Mouse (Mus musculus): ENCODE measurements around the gene Mucl3. TPM values are rescaled to one million over a fixed set of nuclear protein-coding genes. Genes with fewer than 3 reads are reported as not detected.

The Mucl3 gene
- total and polyA plus RNA-seq, 3 experiments: 0.16 TPM; not detected in 2

- Histone ChIP-seq H3K4me1 (ENCODE audit: insufficient read depth, low read depth, low read length) (peaks cover 4% of the 10 kb centered on the region), H3K36me3 (replicated peaks) (no peaks in the 10 kb centered on the region), H3K9me3 (replicated peaks) (no peaks in the 10 kb centered on the region), H3K4me3 (ENCODE audit: low read depth, low read length) (no peak overlapping the region), H3K27me3 (ENCODE audit: insufficient read depth, low read length) (peaks cover 19% of the 10 kb centered on the region)
- TF ChIP-seq TAL1 (conservative IDR thresholded peaks at IDR 0.05; ENCODE audit: low read depth, low read length) (no peak), POLR2AphosphoS5 (IDR thresholded peaks at IDR 0.05; ENCODE audit: insufficient replicate concordance, low read depth, low read length) (no peak), GATA1 (IDR thresholded peaks at IDR 0.05; ENCODE audit: borderline replicate concordance, low read length) (no peak), GATA2 (IDR thresholded peaks at IDR 0.05; ENCODE audit: borderline replicate concordance, low read depth, low read length) (no peak), CTCF (IDR thresholded peaks at IDR 0.05; ENCODE audit: low read depth, low read length) (no peak)
- ATAC-seq (ENCODE audit: extremely low read depth, insufficient number of reproducible peaks, low FRiP score, poor library complexity, severe bottlenecking) (no peak), DNase-seq (ENCODE audit: low spot score) (no peak)
Observed at GRCm38 (mm10) chr17:35639352-35639751, 4.1 kb downstream of the Mucl3 start.

GRCm38 (mm10) chr17:35638475-35639190 lies 4.9 kb downstream of the Mucl3 start:
- peaks cover 4% of the 10 kb centered on the region for H3K4me1 ChIP-seq (ENCODE audit: insufficient read depth, low read depth, low read length)
- peaks cover 13% of the 10 kb centered on the region for H3K27me3 ChIP-seq (ENCODE audit: insufficient read depth, low read length)
- H3K36me3 ChIP-seq (replicated peaks): no peaks in the 10 kb centered on the region
- no peaks in the 10 kb centered on the region for H3K9me3 ChIP-seq (replicated peaks)
- no peak overlapping the region for H3K4me3 ChIP-seq (ENCODE audit: low read depth, low read length)
- TF ChIP-seq POLR2AphosphoS5 (IDR thresholded peaks at IDR 0.05; ENCODE audit: insufficient replicate concordance, low read depth, low read length): no peak
- TF ChIP-seq TAL1 (conservative IDR thresholded peaks at IDR 0.05; ENCODE audit: low read depth, low read length): no peak
- TF ChIP-seq GATA1 (IDR thresholded peaks at IDR 0.05; ENCODE audit: borderline replicate concordance, low read length): no peak
- DNase-seq (ENCODE audit: low spot score) (no peak), ATAC-seq (ENCODE audit: extremely low read depth, insufficient number of reproducible peaks, low FRiP score, poor library complexity, severe bottlenecking) (no peak)

- ATAC-seq (ENCODE audit: extremely low read depth, insufficient number of reproducible peaks, low FRiP score, poor library complexity, severe bottlenecking) (no peak), DNase-seq (ENCODE audit: low spot score) (no peak)
- Histone ChIP-seq H3K9me3 (replicated peaks) (no peaks in the 10 kb centered on the region), H3K4me1 (ENCODE audit: insufficient read depth, low read depth, low read length) (peaks cover 4% of the 10 kb centered on the region), H3K36me3 (replicated peaks) (no peaks in the 10 kb centered on the region), H3K4me3 (ENCODE audit: low read depth, low read length) (no peak overlapping the region), H3K27me3 (ENCODE audit: insufficient read depth, low read length) (peaks cover 9% of the 10 kb centered on the region)
- TF ChIP-seq GATA2 (IDR thresholded peaks at IDR 0.05; ENCODE audit: borderline replicate concordance, low read depth, low read length): no peak
- TF ChIP-seq GATA1 (IDR thresholded peaks at IDR 0.05; ENCODE audit: borderline replicate concordance, low read length): no peak
- TF ChIP-seq CTCF (IDR thresholded peaks at IDR 0.05; ENCODE audit: low read depth, low read length): no peak
- no peak for TF ChIP-seq POLR2AphosphoS5 (IDR thresholded peaks at IDR 0.05; ENCODE audit: insufficient replicate concordance, low read depth, low read length)
- TF ChIP-seq TAL1 (conservative IDR thresholded peaks at IDR 0.05; ENCODE audit: low read depth, low read length): no peak
Observed at GRCm38 (mm10) chr17:35636363-35636762, 7.1 kb downstream of the Mucl3 start.

GRCm38 (mm10) chr17:35635699-35636111 lies 7.8 kb downstream of the Mucl3 start:
- DNase-seq (ENCODE audit: low spot score) (peak; percentile 30), ATAC-seq (ENCODE audit: extremely low read depth, insufficient number of reproducible peaks, low FRiP score, poor library complexity, severe bottlenecking) (no peak)
- no peaks in the 10 kb centered on the region for H3K36me3 ChIP-seq (replicated peaks)
- peaks cover 4% of the 10 kb centered on the region for H3K4me1 ChIP-seq (ENCODE audit: insufficient read depth, low read depth, low read length)
- no peaks in the 10 kb centered on the region for H3K9me3 ChIP-seq (replicated peaks)
- TF ChIP-seq CTCF (IDR thresholded peaks at IDR 0.05; ENCODE audit: low read depth, low read length) (peak; percentile 45), POLR2AphosphoS5 (IDR thresholded peaks at IDR 0.05; ENCODE audit: insufficient replicate concordance, low read depth, low read length) (no peak), GATA1 (IDR thresholded peaks at IDR 0.05; ENCODE audit: borderline replicate concordance, low read length) (no peak), GATA2 (IDR thresholded peaks at IDR 0.05; ENCODE audit: borderline replicate concordance, low read depth, low read length) (no peak), TAL1 (conservative IDR thresholded peaks at IDR 0.05; ENCODE audit: low read depth, low read length) (no peak)
- H3K4me3 ChIP-seq (ENCODE audit: low read depth, low read length): peak overlapping the region; percentile 58; the same call in 1 of the 2 replicates
- H3K27me3 ChIP-seq (ENCODE audit: insufficient read depth, low read length): peaks cover 9% of the 10 kb centered on the region

GRCm38 (mm10) chr17:35635202-35635601 lies 8.3 kb downstream of the Mucl3 start:
- TF ChIP-seq POLR2AphosphoS5 (IDR thresholded peaks at IDR 0.05; ENCODE audit: insufficient replicate concordance, low read depth, low read length) (no peak), GATA1 (IDR thresholded peaks at IDR 0.05; ENCODE audit: borderline replicate concordance, low read length) (no peak), GATA2 (IDR thresholded peaks at IDR 0.05; ENCODE audit: borderline replicate concordance, low read depth, low read length) (no peak), TAL1 (conservative IDR thresholded peaks at IDR 0.05; ENCODE audit: low read depth, low read length) (no peak), CTCF (IDR thresholded peaks at IDR 0.05; ENCODE audit: low read depth, low read length) (no peak)
- Histone ChIP-seq H3K4me3 (ENCODE audit: low read depth, low read length) (no peak overlapping the region), H3K27me3 (ENCODE audit: insufficient read depth, low read length) (peaks cover 9% of the 10 kb centered on the region), H3K9me3 (replicated peaks) (no peaks in the 10 kb centered on the region), H3K36me3 (replicated peaks) (no peaks in the 10 kb centered on the region), H3K4me1 (ENCODE audit: insufficient read depth, low read depth, low read length) (peaks cover 4% of the 10 kb centered on the region)
- ATAC-seq (ENCODE audit: extremely low read depth, insufficient number of reproducible peaks, low FRiP score, poor library complexity, severe bottlenecking) (no peak), DNase-seq (ENCODE audit: low spot score) (no peak)

- peaks cover 4% of the 10 kb centered on the region for H3K4me1 ChIP-seq (ENCODE audit: insufficient read depth, low read depth, low read length)
- H3K4me3 ChIP-seq (ENCODE audit: low read depth, low read length): no peak overlapping the region
- DNase-seq (ENCODE audit: low spot score): no peak
- no peaks in the 10 kb centered on the region for H3K36me3 ChIP-seq (replicated peaks)
- no peak for ATAC-seq (ENCODE audit: extremely low read depth, insufficient number of reproducible peaks, low FRiP score, poor library complexity, severe bottlenecking)
- no peaks in the 10 kb centered on the region for H3K9me3 ChIP-seq (replicated peaks)
- H3K27me3 ChIP-seq (ENCODE audit: insufficient read depth, low read length): peaks cover 9% of the 10 kb centered on the region
- no peak for TF ChIP-seq GATA2 (IDR thresholded peaks at IDR 0.05; ENCODE audit: borderline replicate concordance, low read depth, low read length)
- TF ChIP-seq CTCF (IDR thresholded peaks at IDR 0.05; ENCODE audit: low read depth, low read length): no peak
- no peak for TF ChIP-seq POLR2AphosphoS5 (IDR thresholded peaks at IDR 0.05; ENCODE audit: insufficient replicate concordance, low read depth, low read length)
- no peak for TF ChIP-seq TAL1 (conservative IDR thresholded peaks at IDR 0.05; ENCODE audit: low read depth, low read length)
- TF ChIP-seq GATA1 (IDR thresholded peaks at IDR 0.05; ENCODE audit: borderline replicate concordance, low read length): no peak
Observed at GRCm38 (mm10) chr17:35633992-35634391, 9.5 kb downstream of the Mucl3 start.

Measured in G1E (cell line).